Mouse (Mus musculus) liver, adult 2 months (tissue): ENCODE measurements at regions not wholly inside any gene's neighbourhood (a gene's known extent, or its start where the extent isn't known, plus 50 kb on each side); places are given as distances from the start of the nearest gene placed in this dataset.

Experiments
- DNase-seq: peaks from one replicate; pipeline ENCODE4 v3.0.0-alpha.2; 2011; ENCODE audit warnings: low read depth, low spot score; ENCODE audit errors: extremely low read depth
- H3K27ac ChIP-seq: fragments of 200-500 bp; replicated peaks from 2 replicates; pipeline ENCODE4 v1.5.1; 2012; ENCODE audit warnings: low read depth, mild to moderate bottlenecking, control low read depth, inconsistent platforms, low read length; ENCODE audit not compliant: insufficient read depth
- H3K27me3 ChIP-seq: fragments of 200-500 bp; 2 replicates; pipeline ENCODE4 v1.6.1; 2012; ENCODE audit warnings: mild to moderate bottlenecking, moderate library complexity, low read length, inconsistent platforms; ENCODE audit not compliant: control insufficient read depth, insufficient read depth
- H3K36me3 ChIP-seq: fragments of 200-500 bp; 2 replicates; pipeline ENCODE4 v1.6.1; 2012; ENCODE audit warnings: low read length, inconsistent platforms; ENCODE audit not compliant: control insufficient read depth, insufficient read depth
- H3K4me1 ChIP-seq: fragments of 200-500 bp; 2 replicates; pipeline ENCODE4 v1.6.1; 2011; ENCODE audit warnings: low read length; ENCODE audit not compliant: control insufficient read depth, insufficient read depth
- H3K4me3 ChIP-seq: fragments of 200-500 bp; 2 replicates; pipeline ENCODE4 v1.5.1; 2011; ENCODE audit warnings: low read depth, mild to moderate bottlenecking, control low read depth, low read length, moderate library complexity; ENCODE audit not compliant: insufficient read depth
- H3K79me2 ChIP-seq: fragments of 200-500 bp; 2 replicates; pipeline ENCODE4 v1.6.1; 2012; ENCODE audit warnings: inconsistent platforms, mild to moderate bottlenecking, low read length, moderate library complexity; ENCODE audit not compliant: control insufficient read depth, insufficient read depth
- H3K9ac ChIP-seq: fragments of 200-500 bp; 2 replicates; pipeline ENCODE4 v1.6.1; 2012; ENCODE audit warnings: low read depth, mild to moderate bottlenecking, control low read depth, inconsistent platforms, low read length
- CTCF ChIP-seq: fragments of 200-500 bp; IDR thresholded peaks from 2 replicates; pipeline ENCODE4 v1.5.1; 2011; ENCODE audit warnings: low read depth, low read length, control low read depth
- POLR2A ChIP-seq: fragments of 200-500 bp; IDR thresholded peaks from 2 replicates; pipeline ENCODE4 v1.6.1; 2011; ENCODE audit warnings: low read length, control low read depth; ENCODE audit not compliant: insufficient read depth; ENCODE audit errors: extremely low read depth
- WGBS: fragments of 180-500 bp; shearing (Covaris S2); methylation state at CpG from one replicate; pipeline ENCODE4 v1.1.7; 2018; 5-methylcytosine and 5-hydroxymethylcytosine counted together

DNA sequence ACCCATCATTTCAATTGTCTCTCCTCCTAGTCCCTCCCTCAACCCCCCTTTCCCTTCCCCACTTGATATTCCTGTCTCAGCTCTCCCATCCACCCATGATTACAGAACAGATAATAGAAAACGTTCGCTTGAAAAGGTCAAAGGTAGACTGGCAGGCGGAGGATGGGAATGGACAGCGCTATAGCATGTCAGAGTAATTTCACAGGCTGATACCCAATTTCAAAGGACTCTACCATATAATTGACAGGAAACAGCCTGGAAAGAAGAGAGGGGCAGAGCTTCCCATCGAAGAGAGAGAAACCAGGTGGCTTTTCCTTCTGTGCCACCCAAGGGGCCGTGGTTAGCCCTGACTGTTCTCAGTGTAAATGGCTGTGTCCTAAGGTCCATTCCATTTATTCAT, 140.2 kb upstream of the Atxn1 start:
- WGBS = 76% methylated on average over 6 of the region's 6 CpGs
- no peak overlapping the region for H3K27ac ChIP-seq
- H3K9ac ChIP-seq = no peak overlapping the region
- no peaks in the 10 kb centered on the region for H3K4me1 ChIP-seq
- H3K4me3 ChIP-seq = no peak overlapping the region
- no peaks in the 10 kb centered on the region for H3K79me2 ChIP-seq
- H3K36me3 ChIP-seq = no peaks in the 10 kb centered on the region
- TF ChIP-seq CTCF (no peak), POLR2A (no peak)
- DNase-seq = no peak
- no peaks in the 10 kb centered on the region for H3K27me3 ChIP-seq

DNA sequence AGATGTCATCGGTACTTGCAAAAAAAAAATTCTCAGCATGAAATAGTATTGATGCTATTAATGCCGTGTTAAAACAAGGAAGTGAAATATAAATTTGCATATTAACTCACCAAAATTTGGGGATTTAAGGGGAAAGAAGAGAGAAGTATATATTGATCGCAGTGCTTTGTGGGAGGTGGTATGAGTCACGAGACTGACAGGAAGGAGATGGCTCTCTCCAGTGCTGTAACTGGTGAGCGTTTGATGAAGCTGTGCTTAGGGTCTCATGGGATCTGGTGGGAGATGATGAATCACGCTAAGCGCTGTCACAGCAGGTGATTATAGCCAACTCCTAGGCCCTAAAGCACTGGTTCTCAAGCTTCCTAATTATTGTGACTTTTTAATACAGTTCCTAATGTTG, 133.8 kb upstream of the Atxn1 start:
- no peaks in the 10 kb centered on the region for H3K36me3 ChIP-seq
- WGBS = 83% methylated on average over 7 of the region's 7 CpGs
- H3K27me3 ChIP-seq = no peaks in the 10 kb centered on the region
- no peak overlapping the region for H3K27ac ChIP-seq
- no peaks in the 10 kb centered on the region for H3K79me2 ChIP-seq
- DNase-seq = no peak
- no peak overlapping the region for H3K4me3 ChIP-seq
- no peaks in the 10 kb centered on the region for H3K4me1 ChIP-seq
- no peak overlapping the region for H3K9ac ChIP-seq
- TF ChIP-seq CTCF (no peak), POLR2A (no peak)

DNA sequence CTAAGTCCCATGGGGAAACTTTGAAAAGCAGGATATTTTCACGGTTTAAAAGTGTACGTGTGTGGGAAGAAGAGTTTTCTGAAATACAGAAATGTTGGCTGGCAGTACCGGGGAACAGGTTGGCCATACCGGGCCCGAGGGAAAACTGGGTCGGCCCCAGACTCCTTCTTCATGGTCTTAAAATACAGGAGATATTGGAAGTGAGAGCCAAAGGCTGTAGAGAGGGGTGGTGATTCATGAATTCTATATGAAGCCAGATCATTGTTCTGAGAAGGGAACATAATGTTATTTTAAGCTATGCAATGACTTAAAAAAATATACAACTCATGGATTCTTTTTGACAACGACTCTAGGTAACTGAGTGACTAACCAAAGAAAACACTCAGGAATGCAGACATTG, 133.3 kb upstream of the Atxn1 start:
- H3K4me3 ChIP-seq = no peak overlapping the region
- no peak overlapping the region for H3K27ac ChIP-seq
- no peak for TF ChIP-seq CTCF
- no peak for TF ChIP-seq POLR2A
- WGBS = 86% methylated on average over 7 of the region's 7 CpGs
- H3K36me3 ChIP-seq = no peaks in the 10 kb centered on the region
- H3K9ac ChIP-seq = no peak overlapping the region
- H3K27me3 ChIP-seq = no peaks in the 10 kb centered on the region
- no peaks in the 10 kb centered on the region for H3K4me1 ChIP-seq
- DNase-seq = no peak
- no peaks in the 10 kb centered on the region for H3K79me2 ChIP-seq

DNA sequence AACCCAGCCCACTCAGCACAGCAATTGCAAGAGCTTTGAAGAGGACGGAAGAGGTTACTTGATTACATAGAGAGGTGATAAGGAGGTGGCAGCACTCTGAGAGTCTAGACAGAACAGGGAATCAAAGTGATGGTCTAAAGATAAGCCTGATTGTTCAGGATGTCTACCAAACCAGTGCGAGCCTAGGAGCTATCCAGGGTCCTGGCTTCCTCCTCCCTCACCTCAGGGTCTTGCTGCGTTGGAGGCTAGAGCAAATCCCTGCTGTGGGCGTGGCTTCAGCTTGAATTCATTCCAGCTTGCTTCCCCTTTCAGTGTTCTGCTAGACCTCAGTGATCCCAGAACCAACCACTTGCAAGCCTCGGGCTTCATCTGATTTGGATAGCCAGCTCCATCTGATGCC, 132.2 kb upstream of the Atxn1 start:
- 6% methylated on average over 5 of the region's 5 CpGs for WGBS
- H3K27ac ChIP-seq = no peak overlapping the region
- TF ChIP-seq CTCF = no peak
- TF ChIP-seq POLR2A = no peak
- no peak for DNase-seq
- H3K4me3 ChIP-seq = no peak overlapping the region
- no peaks in the 10 kb centered on the region for H3K4me1 ChIP-seq
- no peaks in the 10 kb centered on the region for H3K27me3 ChIP-seq
- H3K79me2 ChIP-seq = no peaks in the 10 kb centered on the region
- no peaks in the 10 kb centered on the region for H3K36me3 ChIP-seq
- no peak overlapping the region for H3K9ac ChIP-seq

DNA sequence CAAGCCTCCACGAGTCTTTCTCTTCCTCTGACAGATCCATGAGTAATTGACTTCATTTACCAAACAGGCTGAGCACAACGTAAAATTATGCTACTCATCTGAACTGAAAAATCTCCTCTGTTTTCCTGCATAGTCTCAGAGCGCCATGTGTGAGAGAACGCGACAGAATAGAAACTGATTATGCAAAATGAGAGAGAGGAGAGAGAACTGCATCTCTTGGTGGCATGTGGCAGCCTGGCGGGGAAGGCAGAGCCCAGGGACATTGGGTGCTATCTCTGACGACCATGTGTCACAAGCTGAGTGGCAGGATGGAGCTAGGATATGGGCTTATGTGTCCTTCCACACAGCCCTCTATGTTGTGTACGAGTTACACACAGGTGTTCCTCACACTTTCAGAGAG, 131.6 kb upstream of the Atxn1 start:
- Histone ChIP-seq H3K4me1 (no peaks in the 10 kb centered on the region), H3K36me3 (no peaks in the 10 kb centered on the region), H3K4me3 (no peak overlapping the region), H3K79me2 (no peaks in the 10 kb centered on the region), H3K9ac (no peak overlapping the region), H3K27ac (no peak overlapping the region), H3K27me3 (0 out of 2 replicates have a peak, but pooled peaks cover 3% of the 10 kb centered on the region)
- DNase-seq = no peak
- TF ChIP-seq CTCF (no peak), POLR2A (no peak)
- WGBS = 60% methylated on average over 8 of the region's 8 CpGs

DNA sequence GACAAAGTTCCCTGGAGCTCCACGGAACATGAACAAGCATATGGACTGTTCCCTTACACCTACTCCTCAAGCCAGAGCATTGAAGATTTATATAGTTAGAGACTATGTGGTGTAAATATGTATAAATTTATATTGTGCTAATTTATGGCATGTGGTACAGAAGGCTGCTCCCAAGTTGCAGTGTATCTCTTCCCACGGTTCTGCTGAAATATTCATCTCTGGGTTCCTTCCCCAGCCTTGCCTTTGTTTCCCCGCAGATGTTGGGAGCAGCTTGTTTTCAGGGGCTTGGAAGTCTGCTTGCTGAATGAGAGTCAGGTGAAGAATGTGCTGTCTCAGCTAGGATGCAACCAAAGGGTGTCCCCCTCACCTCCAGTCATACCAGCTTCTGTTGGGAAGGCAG, 128.0 kb upstream of the Atxn1 start:
- Histone ChIP-seq H3K79me2 (no peaks in the 10 kb centered on the region), H3K4me1 (no peaks in the 10 kb centered on the region), H3K9ac (no peak overlapping the region), H3K27me3 (0 out of 2 replicates have a peak, but pooled peaks cover 4% of the 10 kb centered on the region), H3K27ac (no peak overlapping the region), H3K4me3 (no peak overlapping the region), H3K36me3 (no peaks in the 10 kb centered on the region)
- DNase-seq = no peak
- no peak for TF ChIP-seq POLR2A
- no peak for TF ChIP-seq CTCF
- WGBS = 85% methylated on average over 3 of the region's 3 CpGs
